Mouse (Mus musculus) ES-Bruce4 (cell line): Measurements from ENCODE around the gene Spire2. TPM values are rescaled to one million over a fixed set of nuclear protein-coding genes. Genes with fewer than 3 reads are reported as not detected.
A peak's percentile ranks its signal among the peaks of the same experiment; 100 is the strongest.

ENCODE experiments used
- H3K27ac ChIP-seq: 2 replicates; pipeline ENCODE4 v1.5.1; 2012; ENCODE audit warnings: low read length, inconsistent platforms; ENCODE audit not compliant: insufficient read depth
- H3K27me3 ChIP-seq: 2 replicates; pipeline ENCODE4 v1.6.1; 2012; ENCODE audit warnings: mild to moderate bottlenecking, low read length, inconsistent platforms; ENCODE audit not compliant: control insufficient read depth, poor library complexity, insufficient read depth, severe bottlenecking
- H3K36me3 ChIP-seq: 2 replicates; pipeline ENCODE4 v1.6.1; 2012; ENCODE audit warnings: inconsistent platforms, mild to moderate bottlenecking, low read length, moderate library complexity; ENCODE audit not compliant: control insufficient read depth, poor library complexity, insufficient read depth, severe bottlenecking
- H3K4me1 ChIP-seq: one replicate; pipeline ENCODE4 v1.8.1; 2011; ENCODE audit warnings: low read length; ENCODE audit not compliant: control insufficient read depth, insufficient read depth
- H3K4me3 ChIP-seq: 2 replicates; pipeline ENCODE4 v1.5.1; 2011; ENCODE audit warnings: low read depth, mild to moderate bottlenecking, low read length
- H3K9ac ChIP-seq: 2 replicates; pipeline ENCODE4 v1.6.1; 2012; ENCODE audit warnings: low read depth, mild to moderate bottlenecking, inconsistent platforms; ENCODE audit not compliant: poor library complexity, severe bottlenecking
- H3K9me3 ChIP-seq: replicated peaks from 2 replicates; pipeline ENCODE4 v1.6.1; 2012; ENCODE audit warnings: mild to moderate bottlenecking, low read length, inconsistent platforms; ENCODE audit not compliant: control insufficient read depth, poor library complexity, insufficient read depth, severe bottlenecking
- CTCF ChIP-seq: IDR thresholded peaks from one replicate; pipeline ENCODE4 v1.8.1; 2011; ENCODE audit warnings: low read depth, low read length
- EP300 ChIP-seq: IDR thresholded peaks from 2 replicates; pipeline ENCODE4 v1.6.1; 2011; ENCODE audit warnings: low read depth, low read length; ENCODE audit not compliant: insufficient read depth
- POLR2A ChIP-seq: IDR thresholded peaks from one replicate; pipeline ENCODE4 v1.8.1; 2011; ENCODE audit warnings: low read length; ENCODE audit not compliant: insufficient read depth
- polyA plus RNA-seq: library from polyadenylated mRNA; stranded (reverse); fragments of >200 nt; gene quantifications from 2 replicates; pipeline ENCODE4 v1.2.4, GENCODE M21; 2011; ENCODE audit warnings: low read depth; ENCODE audit not compliant: missing spikeins, insufficient read depth, insufficient read length

Gene Spire2
- polyA plus RNA-seq, 1 experiment = 4.2 TPM

DNA sequence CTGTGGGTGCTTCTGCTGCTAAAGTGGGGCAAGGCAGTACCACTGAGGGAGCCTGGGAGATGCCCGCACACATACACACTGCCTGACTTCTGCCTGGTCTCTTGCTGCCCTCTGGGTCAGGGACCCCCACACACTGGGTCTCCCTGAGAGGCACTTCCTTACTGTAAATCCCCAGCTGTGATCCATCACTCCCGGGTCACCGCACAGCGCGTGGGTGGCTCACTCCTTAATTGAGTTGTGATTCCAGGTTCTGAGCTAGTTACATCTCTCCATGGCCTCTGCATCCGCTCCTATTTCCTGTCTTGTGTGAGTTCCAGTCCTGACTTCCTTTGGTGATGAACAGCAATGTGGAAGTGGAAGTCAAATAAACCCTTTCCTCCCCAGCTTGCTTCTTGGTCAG, 1.8 kb upstream of the Spire2 start:
- no peaks in the 10 kb centered on the region for H3K36me3 ChIP-seq
- no peaks in the 10 kb centered on the region for H3K4me1 ChIP-seq
- no peak overlapping the region for H3K27ac ChIP-seq
- TF ChIP-seq CTCF = no peak
- no peak for TF ChIP-seq EP300
- TF ChIP-seq POLR2A = no peak
- no peak overlapping the region for H3K9ac ChIP-seq
- H3K27me3 ChIP-seq = no peaks in the 10 kb centered on the region
- no peak overlapping the region for H3K4me3 ChIP-seq
- H3K9me3 ChIP-seq = no peaks in the 10 kb centered on the region

DNA sequence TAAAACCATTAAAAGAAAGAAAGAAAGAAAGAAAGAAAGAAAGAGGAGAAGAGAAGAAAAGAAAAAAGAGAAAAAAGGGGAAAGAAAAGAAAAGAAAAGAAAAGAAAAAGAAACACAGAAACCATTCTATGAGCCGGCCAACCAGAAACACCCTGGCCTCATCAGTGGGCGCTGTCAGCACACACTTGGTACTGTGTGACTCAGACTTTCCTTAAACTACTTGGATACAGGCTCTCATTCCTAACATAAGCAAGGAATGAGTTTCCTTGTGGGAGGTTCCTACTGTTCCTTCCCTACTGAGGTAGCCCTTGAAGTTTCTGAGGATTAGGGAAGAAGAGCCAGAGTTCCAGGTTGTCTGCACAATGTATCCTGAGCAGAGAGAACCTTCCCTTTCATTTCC, 1.2 kb upstream of the Spire2 start:
- Histone ChIP-seq H3K27ac (peak overlapping the region; percentile 14; the same call in 1 of the 2 replicates), H3K27me3 (no peaks in the 10 kb centered on the region), H3K36me3 (no peaks in the 10 kb centered on the region), H3K4me1 (no peaks in the 10 kb centered on the region), H3K4me3 (no peak overlapping the region), H3K9me3 (no peaks in the 10 kb centered on the region), H3K9ac (no peak overlapping the region)
- TF ChIP-seq POLR2A = no peak
- TF ChIP-seq EP300 = no peak
- TF ChIP-seq CTCF = no peak

DNA sequence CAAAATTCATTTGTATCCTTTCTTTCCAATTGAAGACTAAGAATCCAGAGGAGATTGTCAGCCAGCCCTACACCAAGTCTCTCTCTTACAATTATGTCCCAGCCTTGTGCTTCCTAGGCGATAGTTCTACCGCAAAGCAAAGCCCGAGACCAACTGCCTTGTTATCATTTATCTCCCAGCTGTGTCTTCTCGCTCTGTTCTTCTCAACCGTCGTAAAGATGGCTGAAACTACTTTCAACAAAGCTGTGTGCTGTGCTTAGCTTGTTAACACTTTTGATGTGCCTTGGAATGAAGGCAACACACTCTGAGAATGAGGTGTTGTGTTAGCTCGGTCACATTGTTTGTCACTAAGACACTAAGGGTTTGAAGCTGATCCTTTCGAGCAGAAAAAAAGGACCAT, 703 bp upstream of the Spire2 start:
- H3K4me3 ChIP-seq = peak overlapping the region; percentile 78
- peak overlapping the region; percentile 1; the same call in 1 of the 2 replicates for H3K9ac ChIP-seq
- TF ChIP-seq EP300 = no peak
- TF ChIP-seq POLR2A = no peak
- no peak for TF ChIP-seq CTCF
- H3K27me3 ChIP-seq = no peaks in the 10 kb centered on the region
- H3K9me3 ChIP-seq = no peaks in the 10 kb centered on the region
- peak overlapping the region; percentile 44 for H3K27ac ChIP-seq
- no peaks in the 10 kb centered on the region for H3K4me1 ChIP-seq
- no peaks in the 10 kb centered on the region for H3K36me3 ChIP-seq

DNA sequence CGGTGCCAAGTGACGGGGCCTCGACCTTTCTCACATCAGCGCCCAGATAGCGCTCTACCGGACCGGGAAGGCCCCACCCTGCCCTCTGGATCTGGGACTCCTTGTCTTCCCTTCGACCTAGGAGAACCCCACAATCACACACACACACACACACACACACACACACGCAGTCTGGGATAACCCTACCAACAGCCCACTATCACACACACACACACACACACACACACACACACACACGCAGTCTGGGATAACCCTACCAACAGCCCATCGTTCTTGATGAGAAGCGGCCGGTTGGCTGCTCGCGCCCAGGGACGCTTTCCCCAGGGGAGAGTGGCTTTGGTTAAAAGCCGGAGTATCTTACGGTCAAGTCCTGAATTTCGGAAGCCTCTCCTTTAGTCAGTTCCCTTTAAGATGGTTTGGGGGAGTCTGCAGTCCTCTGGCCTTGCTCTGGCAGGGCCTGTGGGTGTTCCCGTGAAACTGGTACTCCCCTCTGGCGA, 626 bp downstream of the Spire2 start:
- Histone ChIP-seq H3K27ac (no peak overlapping the region), H3K27me3 (no peaks in the 10 kb centered on the region)
- no peak for TF ChIP-seq EP300
- no peak for TF ChIP-seq CTCF
- TF ChIP-seq POLR2A = no peak

DNA sequence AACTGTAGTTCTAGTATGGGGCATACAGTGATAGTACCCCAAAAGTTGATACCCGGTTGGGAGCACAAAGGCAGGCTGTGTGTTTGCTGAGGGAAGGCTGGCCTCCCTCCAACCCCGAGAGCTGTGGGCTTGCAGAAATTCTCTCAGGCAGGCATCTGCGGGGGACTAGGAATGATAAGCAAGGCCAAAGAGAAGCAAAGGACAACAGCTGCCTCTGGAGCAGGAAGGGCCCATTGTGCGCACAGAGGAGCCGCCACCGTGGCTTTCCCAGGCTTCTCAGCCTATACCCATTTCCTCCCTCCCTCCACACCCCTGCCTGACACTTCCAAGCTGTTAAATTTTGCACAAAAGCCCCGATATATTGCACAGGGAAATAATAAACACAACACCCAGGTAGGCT, 1.4 kb downstream of the Spire2 start:
- Histone ChIP-seq H3K36me3 (no peaks in the 10 kb centered on the region), H3K27ac (peak overlapping the region; percentile 71), H3K9ac (peak overlapping the region; percentile 73; the same call in 1 of the 2 replicates), H3K4me3 (0 out of 2 replicates have a peak overlapping the region, but pooled peaks have one; percentile 2), H3K4me1 (peaks cover 6% of the 10 kb centered on the region), H3K27me3 (no peaks in the 10 kb centered on the region), H3K9me3 (no peaks in the 10 kb centered on the region)
- no peak for TF ChIP-seq POLR2A

More for the DNA sequence above, 626 bp downstream of the Spire2 start:
- Histone ChIP-seq H3K9me3 (no peaks in the 10 kb centered on the region), H3K9ac (peak overlapping the region; percentile 73), H3K4me1 (peaks cover 6% of the 10 kb centered on the region), H3K4me3 (peak overlapping the region; percentile 72), H3K36me3 (no peaks in the 10 kb centered on the region)

DNA sequence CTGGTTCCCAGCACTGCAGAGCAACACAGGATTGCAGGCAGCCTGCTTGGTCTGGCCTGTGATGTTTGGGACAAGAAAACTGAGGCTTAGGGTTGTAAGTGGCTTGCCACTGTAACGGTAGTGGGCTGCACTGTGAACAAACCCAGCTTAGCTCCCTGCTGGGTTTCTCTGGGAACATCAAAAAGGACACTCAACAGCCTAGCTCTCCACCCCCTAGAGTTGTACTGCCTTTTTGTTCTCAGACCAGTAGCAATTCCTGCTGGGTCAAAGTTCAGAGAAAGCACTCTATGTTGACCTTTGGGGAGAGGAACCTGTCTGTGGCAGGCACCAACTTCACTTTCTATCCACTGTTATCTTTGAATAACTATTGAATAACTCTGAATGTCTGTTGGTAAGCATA, 2.0 kb downstream of the Spire2 start:
- TF ChIP-seq POLR2A (no peak), EP300 (0 out of 2 replicates have a peak, but pooled peaks have one; percentile 41)
- H3K27me3 ChIP-seq = no peaks in the 10 kb centered on the region
- no peak overlapping the region for H3K9ac ChIP-seq
- peaks cover 6% of the 10 kb centered on the region for H3K4me1 ChIP-seq
- no peaks in the 10 kb centered on the region for H3K9me3 ChIP-seq
- H3K27ac ChIP-seq = peak overlapping the region; percentile 71
- H3K36me3 ChIP-seq = no peaks in the 10 kb centered on the region
- no peak overlapping the region for H3K4me3 ChIP-seq
